Mouse (Mus musculus) embryo, embryonic 11 days (tissue): ENCODE data around the gene Gm45140.
"Not testable (repeated sequence)": the region's sequence is repeated elsewhere in the genome, so short reads cannot be mapped to it uniquely, and the experiment has no call there.

Experiments used
- DNase-seq: peaks from one replicate; pipeline ENCODE4 v3.0.0-alpha.2; 2015

Gm45140 gene

GRCm38 (mm10) chr6:87774466-87774865 lies 61.1 kb downstream of the Gm45140 start:
- no peak for DNase-seq

GRCm38 (mm10) chr6:87770626-87771025 lies 65.0 kb downstream of the Gm45140 start:
- peak; percentile 27 for DNase-seq

GRCm38 (mm10) chr6:87764296-87764695 lies 71.3 kb downstream of the Gm45140 start:
- DNase-seq: not testable (repeated sequence)

- DNase-seq: peak; percentile 39
These were observed 72.0 kb downstream of the Gm45140 start for GRCm38 (mm10) chr6:87763376-87764280.

GRCm38 (mm10) chr6:87762161-87762560 lies 73.4 kb downstream of the Gm45140 start:
- DNase-seq: no peak

GRCm38 (mm10) chr6:87759850-87760249 lies 75.7 kb downstream of the Gm45140 start:
- no peak for DNase-seq

- no peak for DNase-seq
These were observed 76.2 kb downstream of the Gm45140 start for GRCm38 (mm10) chr6:87759404-87759803.

- DNase-seq: no peak
These were observed 78.7 kb downstream of the Gm45140 start for GRCm38 (mm10) chr6:87756896-87757295.

- DNase-seq: no peak
These were observed 80.4 kb downstream of the Gm45140 start for GRCm38 (mm10) chr6:87755196-87755595.

- DNase-seq: no peak
These were observed 84.0 kb downstream of the Gm45140 start for GRCm38 (mm10) chr6:87751574-87751973.

GRCm38 (mm10) chr6:87750184-87750910 lies 85.2 kb downstream of the Gm45140 start:
- DNase-seq: no peak

- DNase-seq: no peak
These were observed 87.1 kb downstream of the Gm45140 start for GRCm38 (mm10) chr6:87748531-87748930.

- no peak for DNase-seq
These were observed 87.5 kb downstream of the Gm45140 start for GRCm38 (mm10) chr6:87748078-87748477.

GRCm38 (mm10) chr6:87746849-87747248 lies 88.7 kb downstream of the Gm45140 start:
- no peak for DNase-seq

- no peak for DNase-seq
These were observed 89.5 kb downstream of the Gm45140 start for GRCm38 (mm10) chr6:87746059-87746458.

GRCm38 (mm10) chr6:87745301-87745700 lies 90.3 kb downstream of the Gm45140 start:
- no peak for DNase-seq

GRCm38 (mm10) chr6:87744632-87745031 lies 91.0 kb downstream of the Gm45140 start:
- no peak for DNase-seq

GRCm38 (mm10) chr6:87743281-87743680 lies 92.3 kb downstream of the Gm45140 start:
- DNase-seq: no peak

GRCm38 (mm10) chr6:87742804-87743203 lies 92.8 kb downstream of the Gm45140 start:
- no peak for DNase-seq

- no peak for DNase-seq
These were observed 93.6 kb downstream of the Gm45140 start for GRCm38 (mm10) chr6:87741978-87742377.

- DNase-seq: no peak
These were observed 95.1 kb downstream of the Gm45140 start for GRCm38 (mm10) chr6:87740496-87740895.

- no peak for DNase-seq
These were observed 95.7 kb downstream of the Gm45140 start for GRCm38 (mm10) chr6:87739898-87740297.
